Mouse (Mus musculus) heart, embryonic 14.5 days (tissue): ENCODE results near the gene Pik3c2g. TPM values are rescaled to one million over a fixed set of nuclear protein-coding genes. Genes with fewer than 3 reads are reported as not detected.

ENCODE experiments used
- ATAC-seq: fragments of 200-750 bp; cut with Nextera tagmentation; 2 replicates; pipeline ENCODE4 v1.8.0; 2017; ENCODE audit warnings: low read depth, moderate TSS enrichment; ENCODE audit not compliant: insufficient number of reproducible peaks, insufficient read depth, low FRiP score
- H3K27ac ChIP-seq, 2 experiments: fragments of 200-500 bp in 1 of 2; fragments of 300-500 bp in 1 of 2; sonication (generic) in 1 of 2; replicated peaks in 1 of 2; 2 replicates each; pipeline ENCODE4 v1.5.1; 2012 to 2014; ENCODE audit warnings: low read depth in 2 of 2, low read length in 2 of 2, control low read depth in 1 of 2, mild to moderate bottlenecking in 1 of 2, mixed read lengths in 1 of 2; ENCODE audit not compliant: control insufficient read depth in 1 of 2, insufficient read depth in 1 of 2
- H3K27me3 ChIP-seq: fragments of 300-500 bp; sonication (generic); 2 replicates; pipeline ENCODE4 v1.6.1; 2014; ENCODE audit warnings: mild to moderate bottlenecking, low read length, control low read depth; ENCODE audit not compliant: control insufficient read depth, insufficient read depth
- H3K36me3 ChIP-seq: fragments of 300-500 bp; sonication (generic); 2 replicates; pipeline ENCODE4 v1.6.1; 2014; ENCODE audit warnings: mild to moderate bottlenecking, control low read depth, low read length, mixed read lengths; ENCODE audit not compliant: control insufficient read depth, insufficient read depth
- H3K4me1 ChIP-seq, 2 experiments: fragments of 200-500 bp in 1 of 2; fragments of 300-500 bp in 1 of 2; sonication (generic) in 1 of 2; 2 replicates each; pipeline ENCODE4 v1.6.1; 2012 to 2014; ENCODE audit warnings: low read length in 2 of 2, control low read depth in 1 of 2, mixed read lengths in 1 of 2; ENCODE audit not compliant: control insufficient read depth in 2 of 2, insufficient read depth in 2 of 2
- H3K4me2 ChIP-seq: fragments of 300-500 bp; sonication (generic); 2 replicates; pipeline ENCODE4 v1.6.1; 2014; ENCODE audit warnings: mild to moderate bottlenecking, low read length
- H3K4me3 ChIP-seq, 2 experiments: fragments of 200-500 bp in 1 of 2; fragments of 300-500 bp in 1 of 2; sonication (generic) in 1 of 2; 2 replicates each; pipeline ENCODE4 v1.5.1; 2012 to 2014; ENCODE audit warnings: low read length in 2 of 2, mild to moderate bottlenecking in 2 of 2, control low read depth in 1 of 2, low read depth in 1 of 2, moderate library complexity in 1 of 2; ENCODE audit not compliant: control insufficient read depth in 1 of 2, insufficient read depth in 1 of 2
- H3K9ac ChIP-seq: fragments of 300-500 bp; sonication (generic); 2 replicates; pipeline ENCODE4 v1.6.1; 2014; ENCODE audit warnings: mild to moderate bottlenecking, low read length
- H3K9me3 ChIP-seq: fragments of 300-500 bp; sonication (generic); 2 replicates; pipeline ENCODE4 v1.6.1; 2016; ENCODE audit warnings: low read length, control low read depth; ENCODE audit not compliant: control insufficient read depth
- WGBS: fragments of 180-500 bp; shearing (Covaris S2); extraction: QIAGEN DNeasy Blood & Tissue Kit; methylation state at CpG from one replicate; pipeline ENCODE4 v1.1.7; 2014; 5-methylcytosine and 5-hydroxymethylcytosine counted together
- polyA plus RNA-seq: library from polyadenylated mRNA; unstranded; fragments of >200 nt; fragmentation: Nextera tagmentation; extraction: Ambion mirVana; gene quantifications from 2 replicates; pipeline ENCODE4 v1.2.1, GENCODE M21; 2014

Gene Pik3c2g
- polyA plus RNA-seq, 1 experiment from 2014 or later = 0.18 TPM

DNA sequence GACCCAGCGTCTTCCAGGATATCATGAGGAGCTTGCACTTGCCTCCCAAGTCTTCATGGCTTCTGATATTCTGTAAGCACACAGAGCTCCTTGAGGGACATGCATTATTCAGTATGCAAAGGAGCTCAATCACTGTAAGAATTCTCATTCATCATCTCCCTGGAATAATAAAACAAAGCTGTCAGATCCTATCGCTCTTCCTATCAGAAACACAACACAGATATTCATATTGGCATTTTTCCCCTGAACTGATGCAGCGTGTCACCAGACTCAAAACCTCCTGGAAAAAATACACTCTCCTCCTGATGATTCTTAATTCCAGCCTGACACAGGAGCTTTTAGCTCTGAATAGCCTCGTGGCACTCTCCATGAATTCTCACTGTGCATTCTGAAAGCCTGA is 174.0 kb downstream of the Pik3c2g start:
- Histone ChIP-seq H3K27ac (no peak overlapping the region), H3K27me3 (no peaks in the 10 kb centered on the region), H3K4me3 (no peak overlapping the region), H3K4me1 (no peaks in the 10 kb centered on the region; a peak in 1 of 4 replicates), H3K9me3 (no peaks in the 10 kb centered on the region), H3K9ac (no peak overlapping the region), H3K4me2 (no peak overlapping the region), H3K36me3 (no peaks in the 10 kb centered on the region)
- ATAC-seq = no peak
- 60% methylated on average over 4 of the region's 4 CpGs for WGBS

DNA sequence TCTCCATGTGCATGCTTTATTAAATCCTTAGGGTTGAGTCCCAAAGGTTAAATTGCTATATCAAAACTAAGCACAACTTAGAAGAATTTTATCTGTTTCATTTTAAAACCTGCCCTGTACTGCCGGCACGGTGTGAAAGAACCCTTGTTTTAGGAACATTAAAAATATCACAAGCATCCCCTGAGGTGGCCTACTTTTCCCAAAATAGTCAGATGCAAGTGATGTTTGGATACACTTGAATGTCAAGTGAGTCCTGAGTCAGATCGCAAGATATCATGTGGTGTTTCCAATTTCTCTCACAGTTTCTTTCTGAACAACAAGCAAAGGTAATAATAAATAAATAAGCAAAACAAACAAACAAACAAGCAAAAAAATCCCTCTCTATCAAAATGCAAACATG is 177.4 kb downstream of the Pik3c2g start:
- Histone ChIP-seq H3K36me3 (no peaks in the 10 kb centered on the region), H3K27me3 (no peaks in the 10 kb centered on the region), H3K9me3 (no peaks in the 10 kb centered on the region), H3K9ac (no peak overlapping the region), H3K4me1 (no peaks in the 10 kb centered on the region), H3K27ac (no peak overlapping the region), H3K4me3 (no peak overlapping the region), H3K4me2 (no peak overlapping the region)
- WGBS = 76% methylated on average over 3 of the region's 3 CpGs
- no peak for ATAC-seq

DNA sequence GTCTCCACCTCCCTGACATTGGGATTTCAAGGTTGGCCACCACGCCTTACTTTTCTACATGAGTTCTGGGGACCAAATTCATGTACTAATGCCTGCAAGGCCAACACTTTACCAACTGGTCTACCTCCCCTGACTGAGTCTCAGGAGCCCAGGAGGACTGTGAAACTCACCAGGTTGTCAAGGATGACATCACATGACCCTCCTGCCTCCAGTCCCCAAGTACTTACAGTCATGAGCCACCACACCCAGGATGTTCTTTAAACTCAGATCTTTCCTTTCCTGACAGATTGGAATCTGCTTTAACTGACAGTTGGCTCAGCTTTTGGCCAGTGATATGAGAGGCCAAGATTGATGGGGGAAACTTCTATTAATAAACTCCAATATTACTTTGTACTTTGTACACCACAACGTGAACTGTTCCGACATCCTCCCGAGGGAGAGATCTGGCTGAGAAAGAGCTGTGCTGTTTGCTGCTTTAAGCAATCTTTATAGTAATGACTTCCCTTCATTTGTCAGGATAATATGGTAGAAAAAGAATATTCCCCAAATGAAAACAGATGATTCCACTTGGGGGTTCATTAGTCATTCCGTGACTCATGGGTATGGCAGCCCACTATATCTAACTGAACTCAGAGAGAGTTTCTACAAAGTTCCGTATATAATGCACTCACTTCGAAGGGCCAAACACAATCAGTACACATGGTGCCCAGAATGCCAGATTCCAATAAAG is 182.9 kb downstream of the Pik3c2g start:
- Histone ChIP-seq H3K27me3 (no peaks in the 10 kb centered on the region), H3K27ac (no peak overlapping the region), H3K4me3 (no peak overlapping the region), H3K9ac (no peak overlapping the region), H3K9me3 (no peaks in the 10 kb centered on the region), H3K4me1 (no peaks in the 10 kb centered on the region), H3K36me3 (no peaks in the 10 kb centered on the region), H3K4me2 (no peak overlapping the region)
- WGBS = 86% methylated on average over 7 of the region's 7 CpGs
- ATAC-seq = no peak

DNA sequence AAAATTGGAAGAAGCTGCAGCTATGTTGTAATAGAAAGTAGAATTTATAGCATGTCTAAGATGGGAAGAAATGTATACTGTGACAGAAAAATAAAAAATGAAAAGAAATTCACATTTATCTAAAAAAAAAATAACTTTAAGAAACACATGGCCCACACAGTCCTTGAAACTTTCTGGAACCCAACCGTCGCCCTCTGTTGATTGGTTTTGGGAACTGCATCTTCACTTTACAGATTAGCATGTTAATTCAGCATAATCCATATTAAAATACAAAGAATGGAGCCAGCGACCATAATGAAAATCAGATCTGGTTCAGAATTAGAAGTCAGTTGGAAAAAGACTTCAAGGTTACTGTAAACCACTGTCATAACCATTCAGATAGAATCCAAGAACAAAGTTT is 183.5 kb downstream of the Pik3c2g start:
- no peak overlapping the region for H3K4me2 ChIP-seq
- no peak for ATAC-seq
- no peak overlapping the region for H3K27ac ChIP-seq
- H3K9ac ChIP-seq = no peak overlapping the region
- no peaks in the 10 kb centered on the region for H3K27me3 ChIP-seq
- H3K36me3 ChIP-seq = no peaks in the 10 kb centered on the region
- no peaks in the 10 kb centered on the region for H3K9me3 ChIP-seq
- H3K4me1 ChIP-seq = no peaks in the 10 kb centered on the region
- 34% methylated on average over 3 of the region's 3 CpGs for WGBS
- no peak overlapping the region for H3K4me3 ChIP-seq

DNA sequence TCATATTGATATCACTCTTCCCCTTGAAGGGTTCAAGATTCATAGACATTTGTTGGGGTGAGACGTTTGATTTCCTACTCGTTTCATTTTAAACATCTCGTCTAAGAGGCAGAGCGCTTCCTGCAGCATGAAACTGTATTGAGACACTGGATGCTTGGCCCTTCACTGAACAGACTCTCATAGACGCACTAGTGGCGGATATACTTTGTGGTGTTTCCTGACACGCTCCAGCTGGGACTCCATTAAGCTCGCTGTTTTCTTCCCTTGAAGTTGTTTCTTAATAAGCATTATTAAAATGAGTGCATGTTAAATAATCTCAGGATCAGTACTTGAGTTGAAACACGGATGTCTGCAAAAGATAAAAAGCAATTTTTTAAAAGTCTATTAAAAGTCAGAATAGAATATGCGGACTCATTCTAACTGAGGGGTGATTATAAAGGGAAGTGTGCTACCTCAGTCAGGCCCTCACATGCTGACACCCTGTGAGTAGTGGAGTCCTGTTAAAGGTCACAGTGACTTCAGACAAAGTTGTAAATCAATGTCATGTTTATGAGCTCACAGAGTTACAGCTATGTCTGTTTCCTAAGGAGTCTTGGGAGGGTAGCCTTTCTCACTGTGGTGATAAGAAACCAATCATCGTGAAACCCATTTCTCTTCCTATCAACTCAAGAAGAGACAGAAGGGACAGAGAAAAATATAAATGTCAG is 190.7 kb downstream of the Pik3c2g start:
- Histone ChIP-seq H3K9me3 (no peaks in the 10 kb centered on the region), H3K4me2 (no peak overlapping the region), H3K27ac (no peak overlapping the region), H3K36me3 (no peaks in the 10 kb centered on the region), H3K4me3 (no peak overlapping the region), H3K9ac (no peak overlapping the region), H3K27me3 (no peaks in the 10 kb centered on the region), H3K4me1 (no peaks in the 10 kb centered on the region)
- WGBS = 72% methylated on average over 11 of the region's 11 CpGs
- ATAC-seq = no peak

DNA sequence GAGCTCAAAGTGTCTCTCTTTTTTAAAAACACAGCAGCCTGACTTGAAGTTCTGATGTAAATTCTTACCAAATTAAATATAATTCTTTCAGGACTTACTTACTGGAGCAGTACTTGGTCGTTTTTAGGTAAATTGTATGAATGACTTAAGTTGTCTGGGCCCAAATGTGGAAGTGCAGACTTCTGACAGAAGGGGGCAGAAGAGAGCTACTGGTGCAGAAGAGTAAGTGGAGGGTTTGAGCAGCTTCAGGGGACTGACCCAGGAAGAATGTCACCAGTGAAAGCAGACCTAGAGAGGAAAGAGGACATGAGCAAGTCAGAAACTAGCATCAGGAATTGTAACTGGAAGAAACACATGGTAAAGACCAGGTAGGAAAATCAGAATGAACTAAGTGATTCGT is 193.0 kb downstream of the Pik3c2g start:
- ATAC-seq = no peak
- no peak overlapping the region for H3K4me3 ChIP-seq
- H3K9me3 ChIP-seq = no peaks in the 10 kb centered on the region
- no peaks in the 10 kb centered on the region for H3K27me3 ChIP-seq
- no peak overlapping the region for H3K27ac ChIP-seq
- no peak overlapping the region for H3K4me2 ChIP-seq
- no peak overlapping the region for H3K9ac ChIP-seq
- H3K4me1 ChIP-seq = no peaks in the 10 kb centered on the region
- WGBS = 77% methylated on average over 2 of the region's 2 CpGs
- H3K36me3 ChIP-seq = no peaks in the 10 kb centered on the region

DNA sequence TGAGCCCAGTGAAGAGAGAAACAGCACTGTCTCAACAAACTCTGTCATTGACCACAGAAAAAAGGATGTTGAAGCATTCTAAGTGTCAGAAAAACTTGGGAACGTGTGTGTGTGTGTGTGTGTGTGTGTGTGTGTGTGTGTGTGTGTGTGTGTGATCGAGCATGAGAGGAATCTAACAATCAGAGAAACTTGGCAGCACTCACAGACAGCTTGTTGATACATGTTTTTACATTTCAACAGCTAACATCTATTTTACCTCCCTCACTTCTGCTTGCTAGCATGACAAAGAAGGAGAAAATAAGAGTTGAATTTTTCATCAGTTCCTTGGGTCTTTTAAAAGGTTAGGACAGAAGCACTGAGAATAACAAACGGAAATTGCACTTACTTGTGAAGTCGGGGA is 202.5 kb downstream of the Pik3c2g start:
- Histone ChIP-seq H3K36me3 (no peaks in the 10 kb centered on the region), H3K4me2 (no peak overlapping the region), H3K27ac (no peak overlapping the region), H3K4me3 (no peak overlapping the region), H3K9ac (no peak overlapping the region), H3K27me3 (no peaks in the 10 kb centered on the region), H3K9me3 (no peaks in the 10 kb centered on the region), H3K4me1 (no peaks in the 10 kb centered on the region)
- no peak for ATAC-seq
- WGBS = 47% methylated on average over 4 of the region's 4 CpGs
